In the genomic region with DNA sequence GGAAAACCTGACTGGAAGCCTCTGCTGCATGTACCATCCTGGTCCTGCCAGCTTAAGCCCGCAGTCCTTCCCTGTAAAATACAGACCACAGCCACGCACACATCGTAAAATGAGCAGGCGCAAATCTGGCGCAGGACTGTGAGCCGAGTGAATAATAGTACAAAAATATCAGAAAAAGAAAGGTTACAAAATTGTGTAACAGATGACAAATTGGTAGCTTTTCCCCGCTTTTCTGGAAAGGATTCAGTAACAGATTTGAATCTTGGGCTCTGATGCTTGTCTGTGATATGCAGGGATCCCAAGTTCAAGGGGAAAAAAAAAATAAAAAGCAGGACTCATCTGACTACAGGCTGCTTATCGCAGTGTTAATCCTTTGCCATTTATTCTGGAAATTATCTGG, we compare ENCODE assay signal across 18 mouse cellular contexts.
DNase-seq lines count a peak whose midpoint lies in the region; ATAC-seq lines count a peak whose summit lies in the region.
"Had no signal": no experiment of that assay in that cellular context is flagged by ENCODE, and none has a peak within 500 bp of the region (broad histone marks: within the 10 kb centered on the region; RNA-seq: fewer than 3 reads in every experiment).

No protein-coding gene starts in this region.

- H3K9ac ChIP-seq in hindbrain, embryonic 13.5 days = 0 out of 2 replicates have a peak overlapping the region, but pooled peaks have one; percentile 46
- no peak overlapping the region for H3K9ac ChIP-seq in hindbrain, embryonic 11.5 days (ENCODE audit: low read depth, low read length)
- H3K9ac ChIP-seq in midbrain, embryonic 16.5 days (ENCODE audit: low read depth, low read length) = no peak overlapping the region
- H3K9ac ChIP-seq in midbrain, embryonic 15.5 days = no peak overlapping the region
- no peak overlapping the region for H3K9ac ChIP-seq in forebrain, embryonic 15.5 days (replicated peaks)
- no peak overlapping the region for H3K9ac ChIP-seq in limb, embryonic 13.5 days
- H3K9ac ChIP-seq: heart, embryonic 12.5 days; liver, embryonic 12.5 days had no signal

- no peaks in the 10 kb centered on the region for H3K27me3 ChIP-seq in hindbrain, embryonic 13.5 days
- no peaks in the 10 kb centered on the region for H3K27me3 ChIP-seq in hindbrain, embryonic 11.5 days (ENCODE audit: control insufficient read depth, insufficient read depth, low read length)
- no peaks in the 10 kb centered on the region for H3K27me3 ChIP-seq in midbrain, embryonic 16.5 days (ENCODE audit: control insufficient read depth, insufficient read depth, low read depth, low read length)
- no peaks in the 10 kb centered on the region for H3K27me3 ChIP-seq in midbrain, embryonic 15.5 days (replicated peaks)
- no peaks in the 10 kb centered on the region for H3K27me3 ChIP-seq in forebrain, embryonic 15.5 days
- 0 out of 2 replicates have a peak, but pooled peaks cover 3% of the 10 kb centered on the region for H3K27me3 ChIP-seq in limb, embryonic 13.5 days
- H3K27me3 ChIP-seq: heart, embryonic 12.5 days; liver, embryonic 12.5 days had no signal

- H3K4me1 ChIP-seq in hindbrain, embryonic 13.5 days (replicated peaks) = peaks cover 33% of the 10 kb centered on the region
- H3K4me1 ChIP-seq in hindbrain, embryonic 11.5 days (replicated peaks; ENCODE audit: control insufficient read depth, insufficient read depth, low read length) = peaks cover 2% of the 10 kb centered on the region; the same call in 1 of the 2 replicates
- H3K4me1 ChIP-seq in midbrain, embryonic 16.5 days (ENCODE audit: control insufficient read depth, insufficient read depth, low read length) = peaks cover 10% of the 10 kb centered on the region; the same call in 1 of the 2 replicates
- peaks cover 24% of the 10 kb centered on the region for H3K4me1 ChIP-seq in midbrain, embryonic 15.5 days
- H3K4me1 ChIP-seq in forebrain, embryonic 15.5 days = peaks cover 38% of the 10 kb centered on the region
- H3K4me1 ChIP-seq in limb, embryonic 13.5 days = peaks cover 65% of the 10 kb centered on the region

- H3K27ac ChIP-seq in hindbrain, embryonic 13.5 days = no peak overlapping the region
- H3K27ac ChIP-seq in hindbrain, embryonic 11.5 days (ENCODE audit: low read depth, low read length) = no peak overlapping the region
- peak overlapping the region; percentile 19; the same call in 1 of the 2 replicates for H3K27ac ChIP-seq in midbrain, embryonic 16.5 days (ENCODE audit: low read length)
- H3K27ac ChIP-seq in midbrain, embryonic 15.5 days = no peak overlapping the region
- peak overlapping the region; percentile 84 for H3K27ac ChIP-seq in forebrain, embryonic 15.5 days (replicated peaks)
- peak overlapping the region; percentile 22; the same call in 1 of the 2 replicates for H3K27ac ChIP-seq in limb, embryonic 13.5 days
- H3K27ac ChIP-seq: liver, embryonic 12.5 days; macrophage had no signal

- ATAC-seq in hindbrain, embryonic 13.5 days (ENCODE audit: low FRiP score) = no peak
- no peak for ATAC-seq in hindbrain, embryonic 11.5 days (ENCODE audit: low FRiP score)
- no peak for ATAC-seq in midbrain, embryonic 16.5 days
- ATAC-seq in midbrain, embryonic 15.5 days (replicated peaks) = no peak
- ATAC-seq in forebrain, embryonic 15.5 days (replicated peaks) = 0 out of 2 replicates have a peak, but pooled peaks have one; percentile 32
- ATAC-seq in limb, embryonic 13.5 days (ENCODE audit: low FRiP score, low read depth) = no peak
- ATAC-seq: CD4-positive, CD25-positive, alpha-beta regulatory T cell, adult 4 months; intestine, postnatal 0 days; liver, embryonic 12.5 days had no signal

- no peaks in the 10 kb centered on the region for H3K9me3 ChIP-seq in hindbrain, embryonic 13.5 days
- no peaks in the 10 kb centered on the region for H3K9me3 ChIP-seq in hindbrain, embryonic 11.5 days (ENCODE audit: control insufficient read depth, low read length)
- no peaks in the 10 kb centered on the region for H3K9me3 ChIP-seq in midbrain, embryonic 16.5 days (replicated peaks; ENCODE audit: control insufficient read depth, low read length, poor library complexity, severe bottlenecking)
- H3K9me3 ChIP-seq in midbrain, embryonic 15.5 days = no peaks in the 10 kb centered on the region
- H3K9me3 ChIP-seq in forebrain, embryonic 15.5 days = no peaks in the 10 kb centered on the region
- H3K9me3 ChIP-seq in limb, embryonic 13.5 days = no peaks in the 10 kb centered on the region
- H3K9me3 ChIP-seq: heart, embryonic 12.5 days; hindbrain, embryonic 10.5 days; liver, embryonic 12.5 days had no signal

- H3K36me3 ChIP-seq in hindbrain, embryonic 13.5 days = no peaks in the 10 kb centered on the region
- no peaks in the 10 kb centered on the region for H3K36me3 ChIP-seq in hindbrain, embryonic 11.5 days (ENCODE audit: control insufficient read depth, insufficient read depth, low read length)
- no peaks in the 10 kb centered on the region for H3K36me3 ChIP-seq in midbrain, embryonic 16.5 days (ENCODE audit: control insufficient read depth, insufficient read depth, low read length)
- no peaks in the 10 kb centered on the region for H3K36me3 ChIP-seq in midbrain, embryonic 15.5 days (replicated peaks)
- no peaks in the 10 kb centered on the region for H3K36me3 ChIP-seq in forebrain, embryonic 15.5 days
- no peaks in the 10 kb centered on the region for H3K36me3 ChIP-seq in limb, embryonic 13.5 days
- H3K36me3 ChIP-seq: heart, embryonic 12.5 days; hindbrain, embryonic 10.5 days; liver, embryonic 12.5 days had no signal

- WGBS in hindbrain, embryonic 13.5 days = 88% methylated on average over 8 of the region's 8 CpGs
- WGBS in hindbrain, embryonic 11.5 days = 87% methylated on average over 8 of the region's 8 CpGs
- WGBS in midbrain, embryonic 16.5 days = 78% methylated on average over 8 of the region's 8 CpGs
- 81% methylated on average over 8 of the region's 8 CpGs for WGBS in midbrain, embryonic 15.5 days
- whole genome bisulfite sequencing in forebrain, embryonic 15.5 days = 73% methylated on average over 8 of the region's 8 CpGs
- WGBS in limb, embryonic 13.5 days = 31% methylated on average over 8 of the region's 8 CpGs

- H3K4me2 ChIP-seq in hindbrain, embryonic 13.5 days = no peak overlapping the region
- no peak overlapping the region for H3K4me2 ChIP-seq in hindbrain, embryonic 11.5 days (replicated peaks; ENCODE audit: low read depth, low read length)
- no peak overlapping the region for H3K4me2 ChIP-seq in midbrain, embryonic 16.5 days (ENCODE audit: low read length)
- H3K4me2 ChIP-seq in midbrain, embryonic 15.5 days = no peak overlapping the region
- H3K4me2 ChIP-seq in forebrain, embryonic 15.5 days (replicated peaks) = no peak overlapping the region
- 0 out of 2 replicates have a peak overlapping the region, but pooled peaks have one; percentile 7 for H3K4me2 ChIP-seq in limb, embryonic 13.5 days (replicated peaks)
- H3K4me2 ChIP-seq: heart, embryonic 12.5 days; liver, embryonic 12.5 days had no signal

- H3K4me3 ChIP-seq in hindbrain, embryonic 13.5 days = no peak overlapping the region
- no peak overlapping the region for H3K4me3 ChIP-seq in hindbrain, embryonic 11.5 days (ENCODE audit: low read depth, low read length)
- no peak overlapping the region for H3K4me3 ChIP-seq in midbrain, embryonic 16.5 days (ENCODE audit: low read depth, low read length)
- H3K4me3 ChIP-seq in midbrain, embryonic 15.5 days = no peak overlapping the region
- H3K4me3 ChIP-seq in forebrain, embryonic 15.5 days = no peak overlapping the region
- no peak overlapping the region for H3K4me3 ChIP-seq in limb, embryonic 13.5 days
- H3K4me3 ChIP-seq: heart, embryonic 12.5 days; hindbrain, embryonic 10.5 days; liver, embryonic 12.5 days had no signal

- no peak for DNase-seq in hindbrain, embryonic 11.5 days (ENCODE audit: low spot score)
- DNase-seq in spleen, postnatal 14 days (ENCODE audit: low spot score in 2 of 2) = no peak
- no peak for DNase-seq in right cerebral cortex, postnatal 14 days
- DNase-seq: adrenal gland, postnatal 25 days; cerebellum, adult 11 months; kidney, postnatal 25 days; thymus, postnatal 25 days had no signal

Comparison
In these comparisons a context has a peak if more than half of its experiments do, and no peak if none do; other contexts are left out.
1. H3K27ac ChIP-seq: peak in midbrain, embryonic 16.5 days (single experiment), forebrain, embryonic 15.5 days (single experiment) and limb, embryonic 13.5 days (single experiment); none in hindbrain, embryonic 13.5 days (single experiment), hindbrain, embryonic 11.5 days (single experiment) and midbrain, embryonic 15.5 days (single experiment).